Mouse (Mus musculus) 3T3-L1 (cell line): Measurements from ENCODE around the gene Kprp.
"Not testable (repeated sequence)": the region's sequence is repeated elsewhere in the genome, so short reads cannot be mapped to it uniquely, and the experiment has no call there.

ENCODE experiments used
- DNase-seq: peaks from one replicate; pipeline ENCODE4 v3.0.0-alpha.2; 2015; ENCODE audit warnings: low read depth, low spot score

Kprp gene

DNA sequence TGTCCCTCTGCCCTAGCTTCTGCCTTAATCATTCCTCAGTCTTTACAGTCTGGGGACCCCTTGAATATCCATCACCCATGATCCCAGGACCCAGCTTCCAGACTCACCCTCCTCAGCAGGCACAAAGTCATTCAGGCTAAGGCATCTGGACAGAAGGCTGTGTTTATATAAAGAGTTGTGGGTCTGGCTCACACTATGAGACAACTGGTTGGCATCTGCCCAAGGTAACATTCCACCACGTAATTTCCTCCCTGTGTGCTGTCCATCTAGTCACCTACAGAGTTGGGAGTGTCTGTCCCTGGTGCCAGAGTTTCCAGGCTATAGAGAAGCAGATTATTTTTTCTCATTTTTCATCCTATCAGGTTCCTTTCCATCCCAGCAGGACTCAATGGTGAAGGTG is at the start of gene Kprp:
Gene Kprp, minus strand, starts transcription at position 140 of the 400 bp plus-strand sequence.
- DNase-seq: peak; percentile 77

- DNase-seq: no peak
These were observed 47.1 kb upstream of the Kprp start for GRCm38 (mm10) chr3:92874180-92874579.

DNA sequence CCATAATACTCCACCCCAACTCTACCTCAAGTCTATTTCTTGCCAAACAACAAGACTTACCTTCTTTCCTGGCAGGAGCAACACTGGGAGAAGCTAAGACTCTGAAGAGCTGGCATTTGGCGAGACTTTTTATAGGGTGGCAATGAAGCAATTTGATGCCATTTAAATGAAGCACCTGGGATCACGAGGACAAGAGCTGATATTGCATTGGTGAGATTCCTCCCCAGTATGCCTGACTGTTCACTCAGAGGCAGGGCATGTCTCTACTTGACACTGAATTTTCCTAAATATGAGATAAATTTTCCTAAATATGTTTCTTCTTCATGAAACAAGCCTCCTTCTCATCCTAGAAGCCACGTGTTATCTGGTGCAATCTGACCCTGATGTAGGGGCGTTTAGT is 43.1 kb upstream of the Kprp start, which contains the start of gene 2310050C09Rik:
Gene 2310050C09Rik, minus strand, starts transcription at position 101 of the 400 bp plus-strand sequence.
- DNase-seq: no peak

DNA sequence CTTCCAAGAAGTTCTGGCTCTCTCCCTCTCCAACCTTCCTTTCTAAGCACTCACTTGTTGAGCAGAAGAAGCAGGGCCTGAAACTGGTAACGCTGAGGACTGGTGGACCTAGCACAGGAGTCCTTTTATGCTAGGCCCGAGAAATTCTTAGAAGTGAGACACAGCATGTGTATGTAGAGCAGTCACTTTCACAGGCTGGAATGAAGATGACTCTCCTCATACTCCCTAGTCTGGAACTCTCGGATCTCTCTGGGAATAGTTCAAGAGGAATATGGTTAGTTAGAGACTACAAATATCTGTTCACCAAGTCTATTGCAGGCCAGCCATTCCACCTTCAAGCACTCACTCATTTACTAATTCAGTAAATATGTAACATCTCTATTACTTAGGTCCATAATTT is 24.1 kb upstream of the Kprp start, which contains the start of gene Lce1l:
Gene Lce1l, minus strand, starts transcription at position 101 of the 400 bp plus-strand sequence.
- DNase-seq: no peak

- DNase-seq: peak; percentile 62
These were observed 1.2 kb downstream of the Kprp start for GRCm38 (mm10) chr3:92825808-92826207.

- not testable (repeated sequence) for DNase-seq
These were observed 11.0 kb downstream of the Kprp start for GRCm38 (mm10) chr3:92816036-92816435.

DNA sequence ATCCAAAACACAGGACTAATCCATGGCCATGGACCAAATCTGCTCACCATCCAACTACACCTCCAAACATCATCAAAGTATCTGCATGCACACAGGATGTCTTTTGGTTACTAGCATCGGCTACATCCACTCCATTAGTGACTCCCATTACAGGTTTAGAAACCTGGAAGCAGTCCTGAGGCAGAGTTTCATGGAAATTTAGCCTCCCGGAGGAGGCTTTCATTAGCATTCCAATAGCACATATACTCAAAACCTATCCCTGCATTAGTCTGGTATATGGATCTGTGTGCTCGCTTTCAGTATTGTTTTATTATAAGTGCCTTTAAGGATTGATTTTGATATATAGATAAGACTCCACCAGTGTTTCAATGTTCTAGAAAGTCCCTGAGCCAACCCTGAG is 11.5 kb downstream of the Kprp start:
- no peak for DNase-seq

GRCm38 (mm10) chr3:92807791-92808190 is 19.3 kb downstream of the Kprp start, which contains the start of gene Lce1k:
Gene Lce1k, minus strand, starts transcription at chr3:92807891.
- DNase-seq: no peak

GRCm38 (mm10) chr3:92790414-92790813 is 36.6 kb downstream of the Kprp start, which contains the start of gene Lce1j:
Gene Lce1j, minus strand, starts transcription at chr3:92790514.
- no peak for DNase-seq

DNA sequence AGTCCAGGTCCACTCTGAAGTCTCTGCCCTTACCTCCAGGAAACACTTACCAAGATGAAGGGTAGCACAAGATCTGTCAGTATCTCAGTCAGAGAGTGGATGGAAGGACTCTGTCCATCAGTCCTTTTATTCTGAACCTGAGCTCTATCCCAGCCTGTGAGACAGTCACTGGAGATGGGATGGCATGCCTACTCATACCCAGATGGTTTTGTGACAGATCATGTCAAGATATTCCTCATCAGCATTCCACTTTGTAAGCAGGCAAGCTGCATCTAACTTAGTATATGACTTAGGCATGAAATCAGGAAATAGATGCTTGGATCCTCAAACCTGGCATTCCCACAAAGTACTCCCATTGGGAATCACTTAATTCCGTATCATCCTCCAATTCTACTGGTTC is 48.2 kb downstream of the Kprp start, which contains the start of gene Lce1i:
Gene Lce1i, minus strand, starts transcription at position 101 of the 400 bp plus-strand sequence.
- no peak for DNase-seq
